Mouse (Mus musculus) MN1 (cell line): ENCODE measurements around the gene Lhx4.

Experiments
- DNase-seq: peaks from one replicate; pipeline ENCODE4 v3.0.0-alpha.2; 2016; ENCODE audit warnings: low spot score

The Lhx4 gene

DNA sequence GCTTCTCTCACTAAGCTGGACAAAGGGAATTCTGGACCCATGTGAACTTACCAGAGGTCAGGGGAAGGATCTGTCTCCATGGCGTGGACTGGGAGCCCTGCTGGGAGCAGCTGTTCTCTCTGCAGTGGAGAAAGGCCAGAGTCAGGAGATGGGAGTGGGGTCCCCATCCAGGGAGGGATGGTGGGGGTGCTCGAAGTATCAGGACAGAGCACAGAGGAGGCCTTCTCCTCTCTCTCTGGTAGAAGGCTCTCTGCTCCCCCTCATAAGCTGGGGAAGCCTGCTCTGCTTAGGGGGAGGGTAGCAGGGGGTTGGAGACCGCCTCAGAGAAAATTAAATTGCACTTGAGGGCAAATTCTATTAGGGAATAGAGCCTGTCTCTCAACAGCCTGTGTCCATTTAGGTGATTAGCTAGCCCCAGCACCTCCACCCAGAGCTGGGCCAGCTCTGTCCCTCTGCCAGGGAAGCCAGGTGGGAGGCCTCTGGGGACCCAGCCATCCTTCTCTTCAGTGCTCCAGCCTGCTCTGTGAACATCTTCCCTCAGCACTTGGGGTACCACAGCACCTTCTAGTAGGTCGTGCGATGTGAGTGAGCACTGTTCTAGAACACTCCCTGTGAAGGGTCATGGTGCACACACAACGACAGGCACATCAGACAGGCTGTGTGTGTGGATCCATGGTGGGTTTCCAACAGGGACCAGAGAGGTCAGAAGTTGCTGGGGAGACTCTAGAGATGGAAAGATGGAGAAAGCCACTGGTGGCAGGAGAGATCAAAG lies at the start of gene Lhx4:
TSS of gene Lhx4 (minus strand) at position 201 of the 772 bp plus-strand sequence.
- DNase-seq = peak; percentile 62

DNA sequence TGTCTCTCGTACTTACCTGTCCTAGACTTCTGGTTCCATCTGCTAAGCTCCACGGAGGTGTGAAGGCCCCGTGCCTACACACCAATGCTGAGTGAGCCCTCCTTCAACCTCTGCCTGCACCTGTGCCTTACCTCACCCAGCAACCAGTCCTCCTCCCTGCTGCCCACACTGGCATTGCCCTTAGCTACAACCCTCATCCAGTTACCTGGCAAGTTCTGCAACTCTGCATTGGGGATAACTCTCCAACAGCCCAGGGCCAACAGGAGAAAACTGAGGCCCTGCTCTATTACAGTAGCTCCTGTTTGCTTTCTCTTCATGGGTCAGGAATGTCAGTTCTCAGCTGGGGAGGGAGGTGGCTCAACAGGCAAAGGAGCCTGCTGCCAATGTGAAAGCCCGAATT lies 46.5 kb upstream of the Lhx4 start:
- DNase-seq = no peak

DNA sequence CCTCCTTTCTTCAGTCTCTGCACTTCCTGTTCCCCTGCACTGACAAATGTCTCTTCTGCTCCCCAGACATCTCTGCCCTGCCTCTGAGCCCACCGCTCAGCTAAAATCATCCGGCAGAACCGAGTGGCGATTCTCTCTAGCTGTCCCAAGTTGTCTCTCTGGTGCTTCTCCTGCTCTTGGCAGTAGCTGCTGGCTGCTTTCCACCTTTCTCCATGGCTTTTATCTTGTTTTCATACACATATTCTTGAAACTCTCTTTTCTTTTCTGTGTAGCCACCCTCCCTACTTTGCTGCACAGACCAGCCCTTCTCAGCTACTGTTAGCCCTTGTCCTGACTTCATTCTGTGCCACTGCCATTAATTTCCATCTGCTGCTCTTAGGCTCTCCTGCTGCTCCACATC lies 45.9 kb upstream of the Lhx4 start:
- DNase-seq = no peak

DNA sequence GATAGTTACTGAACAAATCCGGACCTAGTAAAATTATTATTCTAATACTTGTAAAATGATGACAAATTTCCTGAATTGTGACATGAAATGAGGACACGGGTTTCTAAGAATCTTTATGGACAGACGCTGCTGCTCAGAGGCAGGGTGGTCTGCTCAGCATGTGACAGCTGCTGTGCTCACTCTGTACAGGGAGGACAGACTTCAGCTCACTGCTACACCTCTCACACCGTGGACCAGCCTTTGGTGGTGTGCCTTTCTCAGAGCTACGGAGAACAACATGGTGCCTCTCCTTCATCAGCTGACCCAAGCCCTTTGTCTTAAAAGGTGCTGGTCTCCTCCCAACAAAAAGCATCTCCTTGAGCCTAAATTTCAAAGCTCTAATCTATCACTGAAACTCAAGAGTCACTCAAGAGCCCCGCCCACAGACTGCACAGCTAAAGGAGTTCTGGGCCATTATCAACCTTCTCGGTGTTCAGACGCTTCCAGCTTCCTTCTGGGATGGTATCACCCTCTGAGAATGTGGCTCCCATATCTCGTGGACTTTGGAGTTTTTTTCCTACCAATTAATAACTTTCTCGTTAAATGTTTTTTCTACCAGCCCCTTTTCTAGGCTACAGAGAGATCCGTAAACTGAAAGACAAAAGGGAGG lies 45.4 kb upstream of the Lhx4 start:
- no peak for DNase-seq

GRCm38 (mm10) chr1:155795791-155796233 lies 44.3 kb upstream of the Lhx4 start:
- DNase-seq = no peak

DNA sequence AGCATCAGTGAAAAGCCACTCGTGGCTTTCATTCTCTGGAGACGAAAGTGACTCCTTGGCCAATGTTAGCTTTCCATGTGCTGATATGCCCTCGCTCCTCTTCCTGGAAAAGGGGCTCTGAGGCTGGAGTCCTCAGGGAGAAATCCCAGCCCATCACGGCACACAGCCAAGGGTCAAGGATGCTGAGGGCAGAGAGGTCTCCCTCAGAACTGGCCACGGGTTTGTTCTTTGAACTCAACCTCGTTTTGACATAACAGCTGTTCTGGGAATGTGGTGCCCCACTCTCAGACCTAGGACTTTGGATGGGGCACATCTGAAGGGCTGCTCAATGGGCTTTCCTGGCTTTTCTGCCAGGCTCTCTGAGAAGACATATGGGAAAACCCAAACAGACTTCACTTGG lies 43.4 kb upstream of the Lhx4 start:
- no peak for DNase-seq

DNA sequence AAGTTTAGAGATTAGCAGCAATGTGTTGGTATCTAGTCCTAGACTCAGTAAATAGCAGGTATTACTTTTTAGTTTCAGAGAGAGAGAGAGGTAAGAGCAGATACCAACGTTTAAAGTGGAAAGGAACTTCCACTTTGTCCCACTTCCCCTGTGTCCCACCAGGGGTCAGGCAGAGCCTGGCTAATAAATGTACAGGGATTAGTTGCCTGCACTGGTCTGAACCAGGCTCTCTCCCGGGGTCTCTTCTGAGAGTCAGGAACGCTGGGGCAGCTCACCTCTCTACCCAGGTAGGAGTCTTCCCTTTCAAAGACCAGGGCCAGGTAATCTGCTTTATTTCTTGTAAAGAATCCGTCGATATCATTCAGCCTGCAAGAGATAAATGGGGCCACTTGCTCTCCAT lies 40.4 kb upstream of the Lhx4 start:
- DNase-seq = peak; percentile 40

- peak; percentile 75 for DNase-seq
Measured at GRCm38 (mm10) chr1:155790111-155790974, 38.9 kb upstream of the Lhx4 start.

DNA sequence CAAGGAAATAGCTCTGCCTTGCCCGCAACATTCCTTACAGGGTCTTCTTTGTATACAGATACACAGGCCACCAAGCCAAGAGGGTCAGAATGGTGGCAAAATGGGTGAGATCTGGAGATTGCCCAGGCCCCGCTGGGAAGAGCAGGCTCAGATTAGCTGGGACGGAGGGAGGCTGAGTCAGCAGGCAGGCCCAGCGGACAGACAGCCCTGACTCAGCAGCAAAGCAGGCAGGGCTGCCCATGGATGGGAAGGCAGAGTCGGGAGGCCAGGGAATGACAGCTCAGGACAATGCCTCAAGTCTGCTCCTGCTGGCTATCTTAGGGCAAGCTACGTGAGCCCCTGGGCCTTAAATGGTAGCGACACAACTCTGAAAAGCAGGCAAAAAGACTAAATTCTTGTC lies 34.4 kb upstream of the Lhx4 start:
- DNase-seq = peak; percentile 70

GRCm38 (mm10) chr1:155784343-155785205 lies 33.1 kb upstream of the Lhx4 start:
- DNase-seq = peak; percentile 84

DNA sequence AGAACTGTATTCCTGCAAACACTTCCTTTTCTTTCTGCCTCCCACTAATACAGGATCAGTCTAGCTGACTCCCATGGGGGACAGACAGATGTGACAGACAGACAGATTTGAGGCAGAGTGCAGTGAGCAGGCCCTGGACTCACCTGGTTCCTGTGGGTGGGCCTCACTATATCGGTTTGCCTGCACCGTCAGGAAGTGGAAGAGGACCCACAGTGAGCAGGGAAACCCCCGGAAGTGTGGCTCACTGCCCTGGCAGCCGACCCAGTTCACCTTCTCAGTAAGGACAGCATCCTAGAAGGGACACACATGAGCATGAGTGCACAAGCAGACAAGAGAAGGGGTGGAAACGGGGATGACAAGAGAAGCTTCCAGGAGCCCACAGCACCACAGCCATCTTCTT lies 30.9 kb upstream of the Lhx4 start:
- no peak for DNase-seq

GRCm38 (mm10) chr1:155777641-155778625 lies 26.4 kb upstream of the Lhx4 start:
- DNase-seq = no peak

- DNase-seq = peak; percentile 30
Measured at GRCm38 (mm10) chr1:155759167-155759566, 7.7 kb upstream of the Lhx4 start.

DNA sequence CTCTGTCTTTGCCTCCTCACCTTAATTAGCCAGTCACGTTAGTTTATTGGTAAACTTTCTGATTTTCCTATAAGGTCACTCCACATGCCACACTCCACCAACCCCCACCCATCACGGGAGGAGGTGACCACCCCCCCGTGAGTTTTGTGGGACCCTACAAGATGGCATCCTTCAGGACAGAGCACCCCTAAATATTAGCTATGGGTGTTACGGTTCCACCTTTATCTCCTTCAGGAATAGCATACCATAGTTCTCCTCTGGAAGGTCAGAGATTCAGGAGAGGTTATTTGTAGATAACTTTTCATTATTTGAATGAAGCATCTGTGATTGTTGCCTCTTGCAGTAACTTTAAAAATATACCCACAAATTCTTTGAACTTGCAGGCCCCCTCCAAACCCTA lies 7.2 kb upstream of the Lhx4 start:
- no peak for DNase-seq

GRCm38 (mm10) chr1:155757621-155758020 lies 6.1 kb upstream of the Lhx4 start:
- DNase-seq = no peak

- DNase-seq = no peak
Measured at GRCm38 (mm10) chr1:155753411-155753810, 1.9 kb upstream of the Lhx4 start.

- no peak for DNase-seq
Measured at GRCm38 (mm10) chr1:155750517-155751178, 836 bp downstream of the Lhx4 start.

- no peak for DNase-seq
Measured at GRCm38 (mm10) chr1:155747911-155748310, 3.6 kb downstream of the Lhx4 start.

- no peak for DNase-seq
Measured at GRCm38 (mm10) chr1:155747011-155747410, 4.5 kb downstream of the Lhx4 start.
